Mouse (Mus musculus): ENCODE data around the gene Insm2. TPM values are rescaled to one million over a fixed set of nuclear protein-coding genes. Genes with fewer than 3 reads are reported as not detected.

Insm2 gene
- polyA plus RNA-seq, 1 experiment, result not detected

GRCm38 (mm10) chr12:55564187-55564963 is 34.9 kb upstream of the Insm2 start:
- Histone ChIP-seq H3K9me3 (replicated peaks; ENCODE audit: control insufficient read depth, insufficient read depth, low read length, poor library complexity, severe bottlenecking) (no peaks in the 10 kb centered on the region), H3K27ac (ENCODE audit: insufficient read depth, low read length) (no peak overlapping the region), H3K4me3 (ENCODE audit: low read depth, low read length) (no peak overlapping the region), H3K27me3 (ENCODE audit: control insufficient read depth, insufficient read depth, low read length, poor library complexity, severe bottlenecking) (no peaks in the 10 kb centered on the region), H3K36me3 (ENCODE audit: control insufficient read depth, insufficient read depth, low read length, poor library complexity, severe bottlenecking) (no peaks in the 10 kb centered on the region), H3K4me1 (ENCODE audit: control insufficient read depth, insufficient read depth, low read length) (no peaks in the 10 kb centered on the region), H3K9ac (ENCODE audit: low read depth, poor library complexity, severe bottlenecking) (no peak overlapping the region)
- peak; percentile 37 for TF ChIP-seq CTCF (IDR thresholded peaks at IDR 0.05; ENCODE audit: low read depth, low read length)
- TF ChIP-seq EP300 (IDR thresholded peaks at IDR 0.05; ENCODE audit: insufficient read depth, low read depth, low read length), result no peak

GRCm38 (mm10) chr12:55565206-55565605 is 34.0 kb upstream of the Insm2 start, which contains the start of gene Aldoart2:
Aldoart2 (plus strand) TSS chr12:55565239.
- H3K27me3 ChIP-seq (ENCODE audit: control insufficient read depth, insufficient read depth, low read length, poor library complexity, severe bottlenecking), result no peaks in the 10 kb centered on the region
- TF ChIP-seq EP300 (IDR thresholded peaks at IDR 0.05; ENCODE audit: insufficient read depth, low read depth, low read length), result no peak
- no peak for TF ChIP-seq POLR2A (IDR thresholded peaks at IDR 0.05; ENCODE audit: insufficient read depth, low read length)
- TF ChIP-seq CTCF (IDR thresholded peaks at IDR 0.05; ENCODE audit: low read depth, low read length), result no peak
- no peaks in the 10 kb centered on the region for H3K4me1 ChIP-seq (ENCODE audit: control insufficient read depth, insufficient read depth, low read length)
- no peaks in the 10 kb centered on the region for H3K36me3 ChIP-seq (ENCODE audit: control insufficient read depth, insufficient read depth, low read length, poor library complexity, severe bottlenecking)
- H3K27ac ChIP-seq (ENCODE audit: insufficient read depth, low read length), result no peak within 1 kb of the TSS
- no peak within 1 kb of the TSS for H3K9ac ChIP-seq (ENCODE audit: low read depth, poor library complexity, severe bottlenecking)
- H3K4me3 ChIP-seq (ENCODE audit: low read depth, low read length), result no peak within 1 kb of the TSS
- no peaks in the 10 kb centered on the region for H3K9me3 ChIP-seq (replicated peaks; ENCODE audit: control insufficient read depth, insufficient read depth, low read length, poor library complexity, severe bottlenecking)

DNA sequence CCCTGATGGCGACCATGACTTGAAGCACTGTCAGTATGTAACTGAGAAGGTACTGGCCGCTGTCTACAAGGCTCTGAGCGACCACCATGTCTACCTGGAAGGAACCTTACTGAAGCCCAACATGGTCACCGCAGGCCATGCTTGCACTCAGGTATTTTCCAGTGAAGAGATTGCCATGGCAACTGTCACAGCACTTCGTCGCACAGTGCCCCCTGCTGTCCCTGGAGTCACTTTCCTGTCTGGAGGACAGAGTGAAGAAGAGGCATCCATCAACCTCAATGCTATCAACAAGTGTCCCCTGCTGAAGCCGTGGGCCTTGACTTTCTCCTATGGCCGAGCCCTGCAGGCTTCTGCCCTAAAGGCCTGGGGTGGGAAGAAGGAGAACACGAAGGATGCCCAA is 33.4 kb upstream of the Insm2 start:
- Histone ChIP-seq H3K4me3 (ENCODE audit: low read depth, low read length) (no peak overlapping the region), H3K36me3 (ENCODE audit: control insufficient read depth, insufficient read depth, low read length, poor library complexity, severe bottlenecking) (no peaks in the 10 kb centered on the region), H3K9ac (ENCODE audit: low read depth, poor library complexity, severe bottlenecking) (no peak overlapping the region), H3K4me1 (ENCODE audit: control insufficient read depth, insufficient read depth, low read length) (no peaks in the 10 kb centered on the region), H3K9me3 (replicated peaks; ENCODE audit: control insufficient read depth, insufficient read depth, low read length, poor library complexity, severe bottlenecking) (no peaks in the 10 kb centered on the region), H3K27me3 (ENCODE audit: control insufficient read depth, insufficient read depth, low read length, poor library complexity, severe bottlenecking) (no peaks in the 10 kb centered on the region), H3K27ac (ENCODE audit: insufficient read depth, low read length) (no peak overlapping the region)
- TF ChIP-seq POLR2A (IDR thresholded peaks at IDR 0.05; ENCODE audit: insufficient read depth, low read length), result no peak
- peak; percentile 70 for TF ChIP-seq CTCF (IDR thresholded peaks at IDR 0.05; ENCODE audit: low read depth, low read length)
- no peak for TF ChIP-seq EP300 (IDR thresholded peaks at IDR 0.05; ENCODE audit: insufficient read depth, low read depth, low read length)

- Histone ChIP-seq H3K27ac (ENCODE audit: insufficient read depth, low read length) (no peak overlapping the region), H3K9ac (ENCODE audit: low read depth, poor library complexity, severe bottlenecking) (no peak overlapping the region), H3K27me3 (ENCODE audit: control insufficient read depth, insufficient read depth, low read length, poor library complexity, severe bottlenecking) (no peaks in the 10 kb centered on the region), H3K4me3 (ENCODE audit: low read depth, low read length) (no peak overlapping the region), H3K36me3 (ENCODE audit: control insufficient read depth, insufficient read depth, low read length, poor library complexity, severe bottlenecking) (no peaks in the 10 kb centered on the region), H3K9me3 (replicated peaks; ENCODE audit: control insufficient read depth, insufficient read depth, low read length, poor library complexity, severe bottlenecking) (no peaks in the 10 kb centered on the region), H3K4me1 (ENCODE audit: control insufficient read depth, insufficient read depth, low read length) (no peaks in the 10 kb centered on the region)
- TF ChIP-seq EP300 (IDR thresholded peaks at IDR 0.05; ENCODE audit: insufficient read depth, low read depth, low read length) (no peak), CTCF (IDR thresholded peaks at IDR 0.05; ENCODE audit: low read depth, low read length) (no peak), POLR2A (IDR thresholded peaks at IDR 0.05; ENCODE audit: insufficient read depth, low read length) (no peak)
These were observed 32.4 kb upstream of the Insm2 start for GRCm38 (mm10) chr12:55566837-55567236.

DNA sequence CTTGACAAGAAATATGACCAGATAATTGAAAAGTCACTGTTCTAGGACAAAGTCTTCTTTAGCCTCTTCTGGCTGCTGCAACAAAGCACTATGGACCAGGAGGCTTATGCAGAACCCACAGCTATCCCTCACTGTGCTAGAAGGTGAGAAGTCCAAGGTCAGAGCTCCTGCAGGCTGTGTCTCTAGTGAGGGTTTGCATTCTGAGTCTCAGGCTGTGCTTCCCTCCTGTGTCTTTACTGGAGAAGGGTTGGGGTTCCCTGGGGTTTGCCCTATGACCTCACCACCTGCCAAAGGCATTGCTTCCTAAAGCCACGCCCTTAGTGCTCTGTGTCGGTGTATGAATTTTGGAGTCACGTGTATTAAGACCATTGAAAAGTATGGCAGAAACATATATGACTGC is 30.8 kb upstream of the Insm2 start:
- no peaks in the 10 kb centered on the region for H3K4me1 ChIP-seq (ENCODE audit: control insufficient read depth, insufficient read depth, low read length)

GRCm38 (mm10) chr12:55569676-55570075 is 29.6 kb upstream of the Insm2 start:
- Histone ChIP-seq H3K9ac (ENCODE audit: low read depth, poor library complexity, severe bottlenecking) (no peak overlapping the region), H3K27ac (ENCODE audit: insufficient read depth, low read length) (no peak overlapping the region), H3K36me3 (ENCODE audit: control insufficient read depth, insufficient read depth, low read length, poor library complexity, severe bottlenecking) (no peaks in the 10 kb centered on the region), H3K4me3 (ENCODE audit: low read depth, low read length) (no peak overlapping the region), H3K27me3 (ENCODE audit: control insufficient read depth, insufficient read depth, low read length, poor library complexity, severe bottlenecking) (no peaks in the 10 kb centered on the region), H3K4me1 (ENCODE audit: control insufficient read depth, insufficient read depth, low read length) (no peaks in the 10 kb centered on the region), H3K9me3 (replicated peaks; ENCODE audit: control insufficient read depth, insufficient read depth, low read length, poor library complexity, severe bottlenecking) (no peaks in the 10 kb centered on the region)
- TF ChIP-seq EP300 (IDR thresholded peaks at IDR 0.05; ENCODE audit: insufficient read depth, low read depth, low read length) (no peak), POLR2A (IDR thresholded peaks at IDR 0.05; ENCODE audit: insufficient read depth, low read length) (no peak), CTCF (IDR thresholded peaks at IDR 0.05; ENCODE audit: low read depth, low read length) (no peak)

More for the DNA sequence above, 30.8 kb upstream of the Insm2 start:
- Histone ChIP-seq H3K27ac (ENCODE audit: insufficient read depth, low read length) (no peak overlapping the region), H3K9ac (ENCODE audit: low read depth, poor library complexity, severe bottlenecking) (no peak overlapping the region), H3K4me3 (ENCODE audit: low read depth, low read length) (no peak overlapping the region), H3K9me3 (replicated peaks; ENCODE audit: control insufficient read depth, insufficient read depth, low read length, poor library complexity, severe bottlenecking) (no peaks in the 10 kb centered on the region), H3K36me3 (ENCODE audit: control insufficient read depth, insufficient read depth, low read length, poor library complexity, severe bottlenecking) (no peaks in the 10 kb centered on the region), H3K27me3 (ENCODE audit: control insufficient read depth, insufficient read depth, low read length, poor library complexity, severe bottlenecking) (no peaks in the 10 kb centered on the region)
- TF ChIP-seq POLR2A (IDR thresholded peaks at IDR 0.05; ENCODE audit: insufficient read depth, low read length) (no peak), CTCF (IDR thresholded peaks at IDR 0.05; ENCODE audit: low read depth, low read length) (no peak)
